Mouse (Mus musculus): ENCODE measurements around the gene Tspan1.
A peak's percentile ranks its signal among the peaks of the same experiment; 100 is the strongest.

Tspan1 gene

GRCm38 (mm10) chr4:116123602-116124519 is 43.5 kb downstream of the Tspan1 start, which contains the start of the genes Rad54l and Pomgnt1:
Rad54l (minus strand) TSS chr4:116123690.
Pomgnt1 (plus strand) TSS chr4:116123840.
- DNase-seq, result peak; percentile 89 to 90

- no peak for DNase-seq
Measured at GRCm38 (mm10) chr4:116122762-116123161, 44.6 kb downstream of the Tspan1 start.
